Mouse (Mus musculus) T-cell, adult 2 months (primary cell): ENCODE data around the gene Tgoln1.
A peak's percentile ranks its signal among the peaks of the same experiment; 100 is the strongest.

Experiments used
- DNase-seq: peaks from one replicate; pipeline ENCODE4 v3.0.0; 2022; ENCODE audit warnings: low spot score

The Tgoln1 gene

DNA sequence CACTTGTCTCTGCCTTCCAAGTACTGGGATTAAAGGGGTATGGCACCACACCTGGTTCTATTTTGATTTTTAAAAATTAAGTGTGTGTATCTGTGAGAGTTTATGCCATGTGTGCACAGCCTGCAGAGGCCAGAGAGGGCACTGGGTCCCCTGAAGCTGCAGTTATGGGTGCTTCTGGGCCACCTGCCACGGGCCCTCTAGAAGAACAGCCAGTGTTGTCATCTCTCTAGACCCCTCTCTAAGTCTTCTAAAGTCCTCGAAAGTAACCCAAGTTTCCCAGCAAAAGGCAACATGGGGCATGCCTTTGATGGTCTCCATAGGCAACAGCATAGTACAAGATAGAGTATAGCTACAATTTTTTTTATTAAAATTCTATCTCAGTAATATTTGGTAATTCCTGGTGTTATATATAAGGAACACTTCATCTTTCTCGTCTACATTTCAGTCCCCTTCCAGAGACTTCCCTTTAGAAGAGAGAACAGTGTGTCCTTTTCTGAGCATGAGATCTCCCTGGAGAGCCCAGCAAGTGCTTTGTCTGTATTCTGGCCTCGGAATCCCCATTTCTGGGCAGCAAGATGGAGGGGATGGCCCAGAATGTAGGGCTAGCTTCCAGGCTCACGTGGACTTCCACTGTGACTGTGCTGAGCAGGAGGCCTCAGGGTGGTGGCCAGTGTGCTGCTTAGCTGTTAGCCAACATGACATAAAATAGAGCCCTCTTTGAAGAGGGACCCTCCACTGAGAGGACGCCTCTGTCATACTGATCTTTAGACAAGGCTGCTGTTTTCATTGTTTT is 23.6 kb downstream of the Tgoln1 start:
- DNase-seq = no peak

DNA sequence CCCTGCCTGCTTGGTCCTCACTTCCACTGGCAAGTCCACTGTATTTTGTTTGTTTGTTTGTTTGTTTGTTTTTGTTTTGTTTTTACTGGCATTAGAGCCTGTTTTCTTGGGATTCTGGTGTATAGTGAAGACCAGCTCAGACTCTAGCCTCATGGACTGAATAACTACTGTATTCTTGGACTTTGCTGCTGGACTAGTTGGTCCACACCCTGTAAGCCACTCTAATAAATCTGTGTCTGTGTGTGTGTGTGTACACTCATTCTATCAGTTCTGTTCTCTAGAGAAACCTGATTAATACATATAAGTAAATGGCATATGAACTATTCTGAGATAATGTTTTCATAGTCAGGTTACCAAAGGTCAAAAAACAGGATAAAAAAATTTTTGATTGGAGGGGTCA is 26.7 kb downstream of the Tgoln1 start:
- no peak for DNase-seq

DNA sequence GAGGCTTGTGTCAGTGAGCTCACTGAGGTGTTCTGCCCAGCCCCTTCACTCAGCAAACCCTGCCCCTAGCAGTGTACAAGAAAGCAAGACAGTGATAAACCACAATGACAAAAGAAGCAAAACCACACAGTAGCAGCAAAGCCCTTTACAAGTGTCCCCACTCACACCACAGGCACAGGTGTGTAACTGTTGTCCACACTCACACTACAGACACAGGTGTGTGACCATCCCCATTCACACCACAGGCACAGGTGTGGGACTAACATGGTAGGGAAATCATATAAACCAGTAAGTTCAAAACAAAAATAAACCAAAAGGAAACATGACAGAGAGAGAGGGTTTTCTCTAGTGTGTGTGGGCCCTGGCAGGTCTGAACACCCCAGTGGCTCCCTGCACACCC is 28.5 kb downstream of the Tgoln1 start:
- no peak for DNase-seq

DNA sequence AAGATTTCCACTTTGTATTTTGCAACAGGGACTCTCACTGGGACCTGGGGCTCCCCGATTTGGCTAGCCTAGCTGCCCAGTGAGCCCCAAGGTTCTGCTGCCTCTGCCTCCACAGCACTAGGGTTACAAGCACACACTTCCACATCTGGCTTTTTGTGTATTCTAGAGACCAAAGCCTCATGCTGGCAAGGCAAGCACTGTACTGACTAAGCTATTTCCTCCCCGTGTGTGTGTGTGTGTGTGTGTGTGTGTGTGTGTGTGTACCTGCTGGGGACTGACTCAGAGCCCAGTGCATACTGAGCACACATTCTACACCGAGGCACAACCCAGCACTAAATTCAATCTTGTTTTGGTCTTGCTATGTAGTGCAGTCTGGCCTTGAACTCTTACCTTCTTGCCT is 30.1 kb downstream of the Tgoln1 start:
- DNase-seq = no peak

DNA sequence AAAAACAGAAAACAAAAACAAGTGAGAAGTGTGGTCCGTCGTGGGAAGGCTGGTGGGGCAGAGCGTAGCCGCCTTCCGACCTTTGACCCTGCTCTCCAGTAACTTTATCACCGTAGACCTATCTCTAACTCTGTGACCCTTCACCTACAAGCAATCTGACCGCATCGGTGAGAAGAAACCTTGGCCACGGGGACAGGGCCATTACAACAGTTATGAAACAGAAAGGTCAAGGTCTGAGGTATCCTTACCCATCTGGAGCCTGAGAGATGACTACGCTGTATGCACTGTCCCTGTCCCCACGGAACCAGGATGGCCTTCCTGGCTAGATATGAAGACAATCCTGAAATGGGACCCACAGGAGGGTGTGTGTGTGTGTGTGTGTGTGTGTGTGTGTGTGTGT is 32.6 kb downstream of the Tgoln1 start:
- no peak for DNase-seq

DNA sequence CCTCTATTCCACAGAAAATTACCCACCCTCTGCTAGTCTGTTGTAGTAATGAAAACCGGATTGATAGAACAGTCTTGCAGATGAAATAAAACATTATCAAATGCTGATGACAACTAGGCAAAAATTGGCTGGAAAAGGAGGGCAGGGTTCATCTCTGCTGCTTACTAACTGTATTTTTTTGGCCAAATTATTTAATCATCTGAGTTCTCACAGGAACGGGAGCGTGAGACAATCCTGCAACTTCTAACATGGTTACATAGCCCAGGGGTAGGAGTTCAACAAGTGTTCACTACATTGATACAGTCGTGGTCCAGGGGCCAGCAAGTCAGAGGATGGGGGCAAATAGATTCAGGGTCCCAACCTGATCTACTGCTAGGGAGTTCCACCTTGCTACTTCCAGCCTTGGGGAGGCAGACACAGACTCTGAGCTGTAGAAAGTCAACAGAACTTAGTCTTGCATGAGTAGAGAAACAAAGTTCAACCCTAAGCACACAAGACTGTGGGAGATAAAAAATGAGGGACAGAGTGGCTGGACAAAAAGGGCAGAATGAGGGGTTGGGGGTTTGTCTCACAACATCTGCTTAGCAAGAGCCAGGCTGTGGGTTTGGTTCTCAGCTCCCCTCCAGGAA is 33.5 kb downstream of the Tgoln1 start:
- no peak for DNase-seq

DNA sequence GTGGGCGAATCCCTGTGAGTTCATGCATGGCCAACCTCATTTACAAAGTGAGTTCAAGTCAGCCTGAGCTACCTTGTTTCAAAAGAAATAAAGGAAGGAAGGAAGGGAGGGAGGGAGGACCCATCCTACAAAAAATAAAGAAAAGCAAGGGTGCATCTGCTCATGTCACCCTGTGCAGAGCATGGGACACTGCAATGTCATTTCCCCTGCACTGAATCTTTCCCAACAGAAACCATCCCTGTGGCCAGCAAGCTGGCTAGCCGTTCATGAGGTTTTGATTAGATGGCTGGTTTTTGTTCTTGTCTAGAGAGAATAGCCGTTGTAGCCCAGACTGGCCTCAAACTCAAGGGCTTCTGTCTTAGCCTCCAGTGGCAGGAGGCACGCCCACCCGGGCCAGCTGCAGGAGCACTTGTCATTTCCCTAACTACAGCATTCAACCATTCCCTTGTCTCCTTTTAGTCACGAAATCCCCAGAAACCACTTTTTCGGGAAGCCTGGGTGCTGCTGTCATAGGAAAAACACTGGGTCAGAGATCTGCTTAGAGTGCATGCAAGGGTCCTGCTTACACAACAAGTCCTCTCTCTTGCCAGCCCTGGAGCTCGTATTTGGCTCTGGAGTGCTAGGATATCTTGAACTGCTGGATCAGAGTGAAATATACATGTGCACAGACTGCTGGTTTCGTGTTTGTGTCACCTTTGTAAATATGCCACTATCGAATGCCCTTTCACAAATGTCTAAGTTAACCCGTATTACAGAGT is 35.0 kb downstream of the Tgoln1 start:
- DNase-seq = no peak

DNA sequence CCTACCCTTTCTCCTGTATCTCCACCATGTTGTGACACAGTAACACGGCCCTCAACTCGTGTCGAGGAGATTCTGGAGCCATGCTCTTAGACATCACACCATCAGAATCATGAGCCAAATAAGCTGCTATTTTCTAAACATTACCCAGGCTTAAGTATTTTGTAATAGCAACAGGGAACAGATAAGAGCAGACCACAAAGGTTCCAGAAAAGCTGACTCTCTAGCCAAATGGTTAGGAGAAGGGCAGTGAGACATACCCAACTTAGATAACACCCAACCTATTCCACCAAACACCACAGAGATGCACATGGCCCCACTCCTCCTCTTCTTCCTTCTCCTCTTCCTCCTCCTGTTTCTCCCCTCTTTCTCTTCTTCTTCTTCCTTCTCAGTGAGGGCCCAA is 40.8 kb downstream of the Tgoln1 start:
- no peak for DNase-seq

DNA sequence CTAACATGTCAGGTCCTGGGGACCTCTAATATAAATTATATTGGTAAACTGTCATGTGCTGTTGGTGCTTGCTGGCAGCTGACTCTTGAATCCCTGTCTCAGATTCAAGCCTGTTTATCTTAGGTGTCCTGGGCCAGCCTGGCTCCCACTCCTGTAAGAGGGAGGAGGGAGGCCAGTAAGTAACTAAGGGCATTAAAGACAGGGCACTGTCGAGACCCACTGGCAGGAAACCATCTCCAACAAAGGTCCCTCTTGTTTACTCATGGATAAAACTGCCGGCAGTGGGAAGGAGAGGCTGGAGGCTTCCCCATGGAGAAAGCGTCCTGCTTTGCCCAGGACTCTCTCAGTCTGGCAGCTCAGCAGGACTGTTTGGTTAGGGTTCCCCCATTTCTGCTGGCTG is 45.0 kb downstream of the Tgoln1 start:
- DNase-seq = no peak

DNA sequence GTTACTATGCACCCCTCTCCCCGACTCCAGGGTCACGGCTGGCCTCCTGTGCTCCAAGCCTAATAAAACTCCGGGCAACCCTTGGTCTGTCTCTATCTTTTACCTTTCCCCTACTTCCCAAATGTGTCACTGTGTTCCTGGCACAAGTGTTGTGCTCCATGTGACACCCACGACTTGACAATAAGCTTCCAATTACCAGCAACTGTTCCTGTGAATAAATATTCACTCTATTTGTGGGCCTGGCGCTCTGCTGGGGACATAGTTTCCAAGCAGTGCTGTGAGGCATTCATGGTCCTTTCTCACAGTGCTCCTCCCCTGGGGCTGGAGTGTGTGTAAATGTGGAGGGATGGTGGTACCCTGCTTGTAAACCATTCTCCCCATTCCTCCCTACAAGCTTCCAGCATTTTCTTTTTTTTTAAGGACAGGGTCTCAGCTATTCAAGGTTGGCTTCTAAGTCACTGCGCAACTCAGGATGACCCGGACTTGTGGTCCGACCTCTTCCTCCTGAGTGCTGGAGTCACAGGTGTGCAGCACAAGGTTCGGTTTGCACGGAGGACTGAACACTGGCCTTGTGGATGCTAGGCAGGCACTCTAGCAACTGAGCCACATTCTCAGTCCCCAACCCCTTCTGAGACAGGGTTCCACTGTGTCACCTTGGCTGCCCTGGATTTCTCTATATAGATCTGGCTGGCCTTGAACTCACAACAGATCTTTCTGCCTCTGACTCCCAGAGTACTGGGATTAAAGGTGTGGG is 46.0 kb downstream of the Tgoln1 start:
- DNase-seq = no peak

DNA sequence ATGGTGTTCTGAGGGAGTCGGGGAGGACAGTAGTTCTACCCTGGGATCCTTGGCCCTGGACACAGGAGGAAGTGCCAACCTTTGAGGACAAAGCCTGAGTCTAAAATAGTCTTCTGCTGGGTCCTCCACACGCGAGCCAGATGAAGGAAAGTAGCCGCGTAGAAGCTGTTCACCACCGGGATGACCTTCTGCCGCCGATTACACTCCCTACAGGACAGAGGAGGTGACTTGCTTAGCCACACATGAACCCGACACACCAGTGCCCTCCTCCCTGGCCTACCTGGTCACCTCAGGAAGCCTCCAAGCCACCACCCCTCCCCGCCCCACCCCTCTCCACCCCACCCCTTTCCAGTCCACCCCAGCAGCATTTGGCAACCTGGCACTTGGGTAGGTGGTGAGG is 48.1 kb downstream of the Tgoln1 start:
- no peak for DNase-seq

DNA sequence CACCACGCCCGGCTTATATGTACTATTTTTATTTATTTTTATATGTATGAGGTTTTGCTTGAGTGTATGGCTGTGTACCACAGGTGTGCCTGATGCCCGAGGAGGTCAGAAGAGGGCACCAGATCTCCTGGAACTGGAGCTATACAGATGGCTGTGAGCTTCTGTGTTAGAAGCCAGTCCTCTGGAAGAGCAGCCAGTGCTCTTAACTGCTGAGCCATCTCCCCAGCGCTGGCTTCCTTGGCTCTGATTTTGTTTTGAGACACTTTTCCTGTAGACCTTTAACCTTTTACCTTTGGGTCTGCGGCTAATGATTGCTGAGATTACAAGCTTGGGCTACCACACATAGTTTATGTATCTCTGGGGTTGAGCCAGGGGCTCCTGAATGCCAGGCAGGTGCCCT is 49.3 kb downstream of the Tgoln1 start:
- DNase-seq = no peak

DNA sequence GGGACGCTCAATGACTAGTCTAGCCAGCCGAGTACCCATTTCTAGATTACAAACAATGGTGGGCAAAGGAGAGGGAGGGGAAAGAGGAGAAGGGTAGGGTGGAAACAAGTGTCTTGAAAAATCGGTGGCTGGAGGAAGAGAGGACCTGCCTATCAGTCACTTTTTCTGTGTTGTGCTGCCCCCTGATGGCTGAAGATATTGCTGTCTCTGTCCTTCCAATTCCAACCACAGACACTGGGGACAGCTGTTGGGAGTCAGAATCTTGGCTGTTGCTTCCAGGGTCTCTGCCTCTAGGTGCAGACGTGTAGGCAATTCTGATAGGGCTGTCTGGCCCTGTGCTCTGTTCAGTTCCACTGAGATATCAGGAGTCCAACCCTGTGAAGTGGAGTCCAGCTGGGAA is 50.8 kb downstream of the Tgoln1 start:
- peak; percentile 80 for DNase-seq

DNA sequence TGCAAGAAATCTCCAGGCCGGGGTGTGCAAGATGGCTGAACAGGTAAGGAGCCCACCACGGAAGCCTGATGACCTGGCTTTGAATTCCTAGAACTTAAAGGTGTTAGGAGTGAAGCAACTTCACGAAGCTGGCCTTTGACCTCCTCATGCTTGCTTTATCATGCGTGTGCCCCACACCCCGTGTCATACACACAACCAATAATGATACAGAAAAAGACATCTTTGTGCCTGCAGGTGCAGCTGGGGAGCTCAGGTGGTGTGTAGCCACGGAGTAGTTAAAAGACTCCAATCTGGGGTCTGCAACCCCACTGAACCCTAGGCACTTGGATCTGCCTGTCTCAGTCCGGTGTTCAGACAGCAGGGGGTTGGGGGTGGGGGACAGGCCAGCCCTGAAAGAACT is 51.3 kb downstream of the Tgoln1 start:
- DNase-seq = no peak

DNA sequence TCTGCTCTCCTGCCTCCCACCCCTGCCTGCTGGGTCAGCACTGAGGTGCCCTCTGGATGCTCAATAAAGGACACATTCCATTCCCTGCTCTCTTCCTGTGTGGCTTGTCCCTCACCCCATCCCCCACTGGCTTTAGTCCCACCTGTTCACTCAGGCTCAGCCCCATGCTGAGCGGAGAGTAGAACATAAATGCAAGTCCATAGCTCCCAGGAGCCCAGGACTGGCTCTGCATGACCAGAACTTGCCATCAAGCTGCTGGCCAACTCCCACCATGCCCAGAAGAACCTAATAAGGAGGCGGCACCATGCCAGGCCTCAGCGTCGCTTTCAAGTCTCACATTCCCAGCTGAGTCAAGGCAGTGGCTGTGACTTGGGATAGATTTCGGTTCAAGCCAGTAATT is 53.9 kb downstream of the Tgoln1 start:
- no peak for DNase-seq

DNA sequence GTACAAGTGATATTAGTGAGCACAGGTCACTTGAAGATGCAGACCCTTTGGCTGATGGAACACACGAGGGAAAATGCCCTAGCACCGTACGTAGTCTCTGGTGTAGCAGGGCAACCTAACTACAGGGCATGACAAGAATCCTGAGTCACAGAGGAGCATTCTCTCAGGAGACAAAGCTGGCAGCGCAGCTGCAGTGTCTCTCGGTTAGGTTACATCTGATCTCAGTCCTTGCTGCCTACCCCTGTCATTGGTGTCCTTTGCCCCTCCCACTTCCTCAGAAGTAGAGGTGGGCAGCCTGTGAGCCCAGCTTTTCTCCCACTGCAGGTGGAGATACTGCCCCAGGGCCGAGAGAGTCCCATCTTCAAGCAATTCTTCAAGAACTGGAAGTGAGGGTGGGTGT is 54.3 kb downstream of the Tgoln1 start:
- no peak for DNase-seq

DNA sequence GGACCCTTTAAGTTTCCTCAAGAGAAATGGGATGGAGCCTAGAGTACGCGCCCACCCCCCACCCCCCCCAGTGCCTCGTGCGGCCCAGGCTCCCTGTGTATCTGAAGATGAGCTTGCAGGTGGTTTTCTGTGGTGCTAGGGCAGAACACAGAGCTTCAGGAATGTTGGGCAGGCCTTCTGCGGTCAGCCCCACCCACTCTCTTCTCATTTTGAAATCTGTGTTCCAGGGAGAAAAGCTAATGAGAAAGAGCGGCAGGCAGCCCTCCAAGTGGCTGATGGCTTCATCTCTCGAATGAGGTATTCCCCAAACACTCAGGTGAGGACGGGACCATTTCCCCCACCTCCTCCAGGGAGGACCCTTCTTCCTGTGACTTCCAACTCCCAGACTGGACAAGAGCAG is 56.0 kb downstream of the Tgoln1 start:
- no peak for DNase-seq
